8 mouse cellular contexts compared by ENCODE assay signal in genomic region chr10:42583902-42584435, GRCm38 (mm10). TPM values are rescaled to one million over a fixed set of nuclear protein-coding genes. Genes with fewer than 3 reads are reported as not detected.
DNase-seq lines count a peak whose midpoint lies in the region; ATAC-seq lines count a peak whose summit lies in the region.

No protein-coding gene starts in this region.

- H3K4me2 ChIP-seq in limb, embryonic 12.5 days: peak overlapping the region; percentile 31

- peak overlapping the region; percentile 17; the same call in 1 of the 2 replicates for H3K4me3 ChIP-seq in limb, embryonic 12.5 days (replicated peaks)

- peaks cover 99% of the 10 kb centered on the region for H3K27me3 ChIP-seq in limb, embryonic 12.5 days

- no peaks in the 10 kb centered on the region for H3K36me3 ChIP-seq in limb, embryonic 12.5 days

- DNase-seq in gastrocnemius, postnatal 10 days: peak; percentile 21
- no peak for DNase-seq in gastrocnemius, postnatal 4 days (ENCODE audit: low spot score in 2 of 2)
- DNase-seq in right cerebral cortex, postnatal 10 days (ENCODE audit: low spot score in 2 of 2): peak; percentile 35 to 49
- DNase-seq in right cerebral cortex, postnatal 36 days (ENCODE audit: low spot score in 2 of 2): no peak
- DNase-seq in ovary, adult 18-20 months (ENCODE audit: low spot score): no peak
- no peak for DNase-seq in adrenal gland, adult 18-20 months (ENCODE audit: low spot score in 2 of 2)
- DNase-seq in urinary bladder, adult 18-20 months (ENCODE audit: low spot score in 2 of 2): no peak

- H3K9me3 ChIP-seq in limb, embryonic 12.5 days: peaks cover 4% of the 10 kb centered on the region; the same call in 1 of the 2 replicates

- H3K4me1 ChIP-seq in limb, embryonic 12.5 days (replicated peaks): peaks cover 41% of the 10 kb centered on the region

- under 1% methylated on average over 32 of the region's 32 CpGs for WGBS in limb, embryonic 12.5 days

- H3K9ac ChIP-seq in limb, embryonic 12.5 days (replicated peaks): no peak overlapping the region

- H3K27ac ChIP-seq in limb, embryonic 12.5 days: no peak overlapping the region

- ATAC-seq in limb, embryonic 12.5 days (ENCODE audit: insufficient number of reproducible peaks, insufficient read depth, low FRiP score, low TSS enrichment, low read depth): no peak

RNA-seq across cellular contexts. Expression of gene Ostm1, which starts 0.3 kb away (rescaled TPM):
- 10 to 100 TPM in 1 of 2 experiments, 1 to 10 TPM in 1; 9.3 to 10.7 TPM for total RNA-seq in gastrocnemius, postnatal 10 days (2021)
- 1 to 10 TPM; 6.7 to 7.4 TPM for total RNA-seq in gastrocnemius, postnatal 4 days (2021)
- 9.0 and 9.1 TPM in 2 replicates for polyA plus RNA-seq in limb, embryonic 12.5 days (2016; fragmentation: Nextera tagmentation; extraction: Ambion mirVana)
- 10 to 100 TPM; 23.4 to 25.8 TPM for total RNA-seq in adrenal gland, adult 18-20 months (2021)

RNA-seq across cellular contexts. Expression of gene Nr2e1, which starts 0.5 kb away (rescaled TPM):
- total RNA-seq in gastrocnemius, postnatal 10 days (2021): not detected
- not detected for total RNA-seq in gastrocnemius, postnatal 4 days (2021)
- polyA plus RNA-seq in limb, embryonic 12.5 days (2016; fragmentation: Nextera tagmentation; extraction: Ambion mirVana): not detected in 2 replicates
- not detected for total RNA-seq in adrenal gland, adult 18-20 months (2021)

Comparison
In these comparisons a context has a peak if more than half of its experiments do, and no peak if none do; other contexts are left out.
1. DNase-seq: peak in gastrocnemius, postnatal 10 days (single experiment) and right cerebral cortex, postnatal 10 days (2 of 2); none in gastrocnemius, postnatal 4 days (0 of 2), right cerebral cortex, postnatal 36 days (0 of 2), ovary, adult 18-20 months (single experiment), adrenal gland, adult 18-20 months (0 of 2) and urinary bladder, adult 18-20 months (0 of 2).